Mouse (Mus musculus): ENCODE results near the gene Ncbp3. TPM values are rescaled to one million over a fixed set of nuclear protein-coding genes. Genes with fewer than 3 reads are reported as not detected.

Ncbp3 gene
- total and polyA plus RNA-seq, 2 experiments: 1.3 to 3.7 TPM

- H3K36me3 ChIP-seq (ENCODE audit: control insufficient read depth, insufficient read depth, low read length): no peaks in the 10 kb centered on the region
- H3K79me2 ChIP-seq (ENCODE audit: control insufficient read depth, insufficient read depth, low read length): 0 out of 2 replicates have a peak, but pooled peaks cover 3% of the 10 kb centered on the region
- H3K9ac ChIP-seq (ENCODE audit: low read depth, low read length): peak overlapping the region; percentile 43
- H3K27me3 ChIP-seq (ENCODE audit: control insufficient read depth, insufficient read depth, low read length): no peaks in the 10 kb centered on the region
- H3K27ac ChIP-seq (replicated peaks; ENCODE audit: insufficient read depth, low read depth, low read length): no peak overlapping the region
- H3K4me1 ChIP-seq (ENCODE audit: control insufficient read depth, insufficient read depth, low read length): peaks cover 4% of the 10 kb centered on the region; the same call in 1 of the 2 replicates
- WGBS: 73% methylated on average over 6 of the region's 6 CpGs
- peak overlapping the region; percentile 77 for H3K4me3 ChIP-seq (ENCODE audit: insufficient read depth, low read depth, low read length)
- no peak for DNase-seq (ENCODE audit: extremely low read depth, low read depth, low spot score)
- TF ChIP-seq POLR2A (IDR thresholded peaks at IDR 0.05; ENCODE audit: extremely low read depth, insufficient read depth, low read length): no peak
- no peak for TF ChIP-seq CTCF (IDR thresholded peaks at IDR 0.05; ENCODE audit: low read depth, low read length)
These were observed 89.0 kb downstream of the Ncbp3 start for GRCm38 (mm10) chr11:73136587-73136986.

- peak overlapping the region; percentile 72 for H3K9ac ChIP-seq (ENCODE audit: low read depth, low read length)
- DNase-seq (ENCODE audit: extremely low read depth, low read depth, low spot score): no peak
- no peaks in the 10 kb centered on the region for H3K36me3 ChIP-seq (ENCODE audit: control insufficient read depth, insufficient read depth, low read length)
- 35% methylated on average over 11 of the region's 11 CpGs for WGBS
- H3K4me1 ChIP-seq (ENCODE audit: control insufficient read depth, insufficient read depth, low read length): peaks cover 4% of the 10 kb centered on the region; the same call in 1 of the 2 replicates
- 0 out of 2 replicates have a peak, but pooled peaks cover 3% of the 10 kb centered on the region for H3K79me2 ChIP-seq (ENCODE audit: control insufficient read depth, insufficient read depth, low read length)
- no peak overlapping the region for H3K27ac ChIP-seq (replicated peaks; ENCODE audit: insufficient read depth, low read depth, low read length)
- peak overlapping the region; percentile 77 for H3K4me3 ChIP-seq (ENCODE audit: insufficient read depth, low read depth, low read length)
- TF ChIP-seq POLR2A (IDR thresholded peaks at IDR 0.05; ENCODE audit: extremely low read depth, insufficient read depth, low read length): no peak
- TF ChIP-seq CTCF (IDR thresholded peaks at IDR 0.05; ENCODE audit: low read depth, low read length): no peak
- no peaks in the 10 kb centered on the region for H3K27me3 ChIP-seq (ENCODE audit: control insufficient read depth, insufficient read depth, low read length)
These were observed 89.5 kb downstream of the Ncbp3 start for GRCm38 (mm10) chr11:73137116-73137515.

- 0 out of 2 replicates have a peak, but pooled peaks cover 3% of the 10 kb centered on the region for H3K79me2 ChIP-seq (ENCODE audit: control insufficient read depth, insufficient read depth, low read length)
- TF ChIP-seq CTCF (IDR thresholded peaks at IDR 0.05; ENCODE audit: low read depth, low read length) (peak; percentile 95), POLR2A (IDR thresholded peaks at IDR 0.05; ENCODE audit: extremely low read depth, insufficient read depth, low read length) (no peak)
- H3K4me3 ChIP-seq (ENCODE audit: insufficient read depth, low read depth, low read length): peak within 1 kb of the TSS; percentile 77
- peak within 1 kb of the TSS; percentile 72 for H3K9ac ChIP-seq (ENCODE audit: low read depth, low read length)
- peaks cover 4% of the 10 kb centered on the region; the same call in 1 of the 2 replicates for H3K4me1 ChIP-seq (ENCODE audit: control insufficient read depth, insufficient read depth, low read length)
- no peak within 1 kb of the TSS for H3K27ac ChIP-seq (replicated peaks; ENCODE audit: insufficient read depth, low read depth, low read length)
- peak; percentile 69 for DNase-seq (ENCODE audit: extremely low read depth, low read depth, low spot score)
- H3K27me3 ChIP-seq (ENCODE audit: control insufficient read depth, insufficient read depth, low read length): no peaks in the 10 kb centered on the region
- WGBS: under 1% methylated on average over 84 of the region's 84 CpGs
- no peaks in the 10 kb centered on the region for H3K36me3 ChIP-seq (ENCODE audit: control insufficient read depth, insufficient read depth, low read length)
These were observed 90.3 kb downstream of the Ncbp3 start, which contains the start of gene Haspin for GRCm38 (mm10) chr11:73137591-73138501. TSS of gene Haspin (minus strand) at chr11:73138294.

Other genes with a start within 250 kb of the Ncbp3 start
- gene Atp2a3, start 86.6 kb upstream of the Ncbp3 start, total RNA-seq (2014; rRNA removed): 0.46 and 1.3 TPM in 2 replicates
- 1.8 and 2.8 TPM in 2 replicates for gene Atp2a3, start 86.6 kb upstream of the Ncbp3 start, polyA plus RNA-seq (2012; rRNA removed)
- gene P2rx1, start 48.7 kb upstream of the Ncbp3 start, total RNA-seq (2014; rRNA removed): 0.28 and 0.34 TPM in 2 replicates
- gene P2rx1, start 48.7 kb upstream of the Ncbp3 start, polyA plus RNA-seq (2012; rRNA removed): 0.11 and 0.12 TPM in 2 replicates
- gene Camkk1, start 28.8 kb upstream of the Ncbp3 start, total RNA-seq (2014; rRNA removed): 0.28 and 0.54 TPM in 2 replicates
- gene Camkk1, start 28.8 kb upstream of the Ncbp3 start, polyA plus RNA-seq (2012; rRNA removed): 0.12 and 0.24 TPM in 2 replicates
- gene Itgae, start 42.8 kb downstream of the Ncbp3 start, total RNA-seq (2014; rRNA removed): 0.18 and 0.27 TPM in 2 replicates
- 0.17 and 0.19 TPM in 2 replicates for gene Itgae, start 42.8 kb downstream of the Ncbp3 start, polyA plus RNA-seq (2012; rRNA removed)
- gene Haspin, start 90.5 kb downstream of the Ncbp3 start, total RNA-seq (2014; rRNA removed): 0.55 and 0.60 TPM in 2 replicates
- gene Haspin, start 90.5 kb downstream of the Ncbp3 start, polyA plus RNA-seq (2012; rRNA removed): 0.12 and 0.26 TPM in 2 replicates
- 0.09 TPM in 1 of 2 replicates, not detected in the other for gene P2rx5, start 112.6 kb downstream of the Ncbp3 start, total RNA-seq (2014; rRNA removed)
- 0.06 TPM in 1 of 2 replicates, not detected in the other for gene P2rx5, start 112.6 kb downstream of the Ncbp3 start, polyA plus RNA-seq (2012; rRNA removed)
- gene Emc6, start 129.3 kb downstream of the Ncbp3 start, total RNA-seq (2014; rRNA removed): 80.9 and 90.9 TPM in 2 replicates
- gene Emc6, start 129.3 kb downstream of the Ncbp3 start, polyA plus RNA-seq (2012; rRNA removed): 63.8 and 74.6 TPM in 2 replicates
- 11.5 and 13.2 TPM in 2 replicates for gene Tax1bp3, start 129.3 kb downstream of the Ncbp3 start, total RNA-seq (2014; rRNA removed)
- 16.6 and 19.4 TPM in 2 replicates for gene Tax1bp3, start 129.3 kb downstream of the Ncbp3 start, polyA plus RNA-seq (2012; rRNA removed)
- gene Ctns, start 151.3 kb downstream of the Ncbp3 start, total RNA-seq (2014; rRNA removed): 11.5 and 15.6 TPM in 2 replicates
- 13.1 and 16.6 TPM in 2 replicates for gene Ctns, start 151.3 kb downstream of the Ncbp3 start, polyA plus RNA-seq (2012; rRNA removed)
- 38.3 and 38.6 TPM in 2 replicates for gene Shpk, start 151.7 kb downstream of the Ncbp3 start, total RNA-seq (2014; rRNA removed)
- gene Shpk, start 151.7 kb downstream of the Ncbp3 start, polyA plus RNA-seq (2012; rRNA removed): 43.5 and 44.5 TPM in 2 replicates
- 0.18 and 0.20 TPM in 2 replicates for gene Trpv1, start 186.5 kb downstream of the Ncbp3 start, total RNA-seq (2014; rRNA removed)
- 0.06 and 0.28 TPM in 2 replicates for gene Trpv1, start 186.5 kb downstream of the Ncbp3 start, polyA plus RNA-seq (2012; rRNA removed)
- under 0.01 TPM in 2 replicates for gene Trpv3, start 219.6 kb downstream of the Ncbp3 start, total RNA-seq (2014; rRNA removed)
- 0.01 TPM in 2 replicates for gene Trpv3, start 219.6 kb downstream of the Ncbp3 start, polyA plus RNA-seq (2012; rRNA removed)